Comparison of ENCODE assay signal across 15 mouse cellular contexts in the genomic region with DNA sequence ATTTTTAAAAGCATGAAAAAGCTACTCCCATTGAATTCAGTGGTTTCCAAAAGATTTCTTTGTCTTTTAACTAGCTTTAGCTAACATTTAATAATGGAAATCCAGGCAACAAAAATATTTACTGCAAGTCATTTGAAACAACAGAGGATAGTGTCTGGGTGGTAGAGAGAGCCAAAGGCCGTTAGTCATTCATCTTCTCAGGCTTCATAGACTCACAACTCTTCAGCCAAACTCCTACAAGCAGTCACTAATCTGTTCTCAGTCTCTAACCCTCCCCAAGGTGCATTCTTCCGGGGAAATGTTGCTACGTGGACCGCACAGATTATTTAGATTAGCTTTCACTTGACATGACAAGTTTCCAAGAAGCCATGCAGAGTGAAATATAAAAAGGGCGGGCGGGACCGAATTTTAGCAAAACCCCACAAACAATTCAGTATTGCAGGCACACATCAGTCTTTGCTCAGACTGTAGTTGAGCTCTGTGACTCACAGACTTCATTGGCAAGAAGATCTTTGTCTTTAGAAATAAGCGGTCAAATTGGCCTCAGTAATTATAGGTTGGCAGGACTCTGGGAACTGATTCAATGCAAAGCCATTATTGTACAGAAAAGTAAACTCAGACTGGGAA.
DNase-seq lines count a peak whose midpoint lies in the region.
"Had no signal": no experiment of that assay in that cellular context is flagged by ENCODE, and none has a peak within 500 bp of the region (broad histone marks: within the 10 kb centered on the region; RNA-seq: fewer than 3 reads in every experiment).

No protein-coding gene starts in this region.

- DNase-seq in 3134 (ENCODE audit: extremely low read depth, insufficient read length, low spot score) = peak; percentile 51
- peak; percentile 55 for DNase-seq in 3T3-L1 (ENCODE audit: low read depth, low spot score)
- DNase-seq in adipocyte (ENCODE audit: low spot score) = peak; percentile 12
- DNase-seq in fibroblast of lung, adult 2 months (ENCODE audit: low read depth) = peak; percentile 61
- no peak for DNase-seq in spleen, postnatal 4 days (ENCODE audit: low spot score in 2 of 2)
- no peak for DNase-seq in thymus, postnatal 36 days
- no peak for DNase-seq in layer of hippocampus, adult 9-10 months (ENCODE audit: low spot score)
- DNase-seq: adrenal gland, postnatal 10 days; cerebellum, adult 18-20 months; cerebellum, adult 9-11 months; cerebellum, postnatal 36 days; gastrocnemius, postnatal 36 days; heart, adult 11 months; heart, postnatal 10 days; kidney, adult 18-20 months had no signal

Comparison
In these comparisons a context has a peak if more than half of its experiments do, and no peak if none do; other contexts are left out.
1. DNase-seq: peak in 3134 (single experiment), 3T3-L1 (single experiment), adipocyte (single experiment) and fibroblast of lung, adult 2 months (single experiment); none in spleen, postnatal 4 days (0 of 2), thymus, postnatal 36 days (0 of 2) and layer of hippocampus, adult 9-10 months (single experiment).